Mouse (Mus musculus) megakaryocyte, embryonic 14.5 days (primary cell): ENCODE data around the gene Fgfr2. TPM values are rescaled to one million over a fixed set of nuclear protein-coding genes. Genes with fewer than 3 reads are reported as not detected.

ENCODE experiments used
- H3K27me3 ChIP-seq: replicated peaks from 2 replicates; pipeline ENCODE3; 2012; ENCODE audit warnings: inconsistent platforms
- H3K36me3 ChIP-seq: replicated peaks from 2 replicates; pipeline ENCODE3; 2012; ENCODE audit warnings: low read length, inconsistent platforms, mixed read lengths
- H3K4me1 ChIP-seq: 2 replicates; pipeline ENCODE4 v1.6.1; 2012; ENCODE audit warnings: inconsistent platforms
- H3K4me3 ChIP-seq: replicated peaks from 2 replicates; pipeline ENCODE3; 2012; ENCODE audit warnings: moderate library complexity, mild to moderate bottlenecking, inconsistent platforms
- H3K9me3 ChIP-seq: 2 replicates; pipeline ENCODE4 v1.6.1; 2012; ENCODE audit warnings: inconsistent platforms
- FLI1 ChIP-seq: IDR thresholded peaks from 2 replicates; pipeline ENCODE4 v1.6.1; 2012; ENCODE audit warnings: low read length, inconsistent platforms, mixed read lengths
- GATA1 ChIP-seq: IDR thresholded peaks from 3 replicates; pipeline ENCODE4 v1.6.1; 2012; ENCODE audit warnings: mixed read lengths, low read length, inconsistent platforms, borderline replicate concordance
- polyA plus RNA-seq: library from polyadenylated mRNA; stranded (reverse); fragments of >175 nt; gene quantifications from 2 replicates; pipeline ENCODE4 v1.2.3, GENCODE M21; 2012; ENCODE audit warnings: low replicate concordance; ENCODE audit not compliant: insufficient read depth

The Fgfr2 gene
- polyA plus RNA-seq, 1 experiment = 0.45 TPM

DNA sequence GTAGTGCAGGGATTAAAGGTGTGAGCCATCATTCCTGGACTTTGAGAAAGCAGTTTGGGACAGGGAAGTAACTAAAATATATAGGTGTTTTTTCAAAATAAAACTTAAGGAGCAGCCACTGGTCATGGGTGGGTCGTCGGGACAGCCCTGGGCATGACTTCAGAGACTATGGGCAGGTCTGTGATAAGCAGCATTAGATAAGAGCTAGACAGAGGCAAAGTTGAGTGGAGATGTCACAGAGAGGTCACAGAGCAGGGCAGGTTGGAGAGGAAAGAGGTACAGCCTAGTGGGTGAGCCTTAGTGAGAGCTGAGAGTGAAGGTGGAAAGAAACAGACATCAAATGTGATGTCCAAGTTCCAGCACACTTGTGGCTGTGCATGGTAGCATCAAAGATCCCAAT is 2086.1 kb downstream of the Fgfr2 start:
- TF ChIP-seq FLI1 = no peak
- TF ChIP-seq GATA1 = no peak
- Histone ChIP-seq H3K9me3 (no peaks in the 10 kb centered on the region), H3K27me3 (peaks cover 6% of the 10 kb centered on the region)

DNA sequence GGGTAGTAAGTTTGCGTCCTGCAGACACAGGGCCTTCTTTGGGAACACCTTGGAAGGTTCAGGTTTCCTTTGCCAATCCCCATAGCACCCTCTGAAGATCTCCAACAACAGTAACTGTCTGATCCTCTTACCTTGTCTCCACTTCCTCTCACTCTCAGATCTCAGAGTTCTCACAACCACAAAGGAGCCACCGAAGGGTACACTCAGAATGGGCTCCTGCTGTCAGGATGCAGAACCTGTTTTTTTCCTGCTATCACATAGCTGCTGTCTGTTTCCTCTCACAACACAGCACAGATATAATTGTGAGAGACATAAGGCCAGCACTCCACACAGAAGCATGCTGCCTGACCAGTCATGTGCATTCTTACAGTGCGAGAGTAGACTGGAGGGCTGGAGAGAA is 2086.8 kb downstream of the Fgfr2 start:
- Histone ChIP-seq H3K9me3 (no peaks in the 10 kb centered on the region), H3K27me3 (peaks cover 6% of the 10 kb centered on the region), H3K4me3 (no peak overlapping the region), H3K4me1 (no peaks in the 10 kb centered on the region), H3K36me3 (no peaks in the 10 kb centered on the region)
- TF ChIP-seq FLI1 = no peak
- TF ChIP-seq GATA1 = no peak

More for the DNA sequence above, 2086.1 kb downstream of the Fgfr2 start:
- H3K4me1 ChIP-seq = no peaks in the 10 kb centered on the region
- H3K4me3 ChIP-seq = no peak overlapping the region
- H3K36me3 ChIP-seq = no peaks in the 10 kb centered on the region

DNA sequence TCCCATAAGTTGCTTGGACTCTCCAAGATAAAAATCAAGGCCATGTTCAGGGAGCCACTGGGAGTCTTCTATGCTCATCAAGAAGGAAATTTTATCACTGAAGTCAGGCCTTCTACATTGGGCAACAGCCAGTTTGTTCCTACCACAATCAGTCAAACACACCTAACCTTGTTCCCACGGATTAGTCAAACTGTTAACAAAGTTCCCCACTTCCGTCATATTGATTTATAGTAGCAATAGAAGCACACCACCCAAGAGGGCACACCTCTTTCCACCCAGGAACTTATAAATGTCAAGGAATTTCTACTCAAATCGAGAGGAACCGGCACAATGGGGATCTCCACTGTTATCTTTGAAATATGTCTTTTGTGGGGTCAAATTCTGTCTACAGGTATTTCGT is 2091.4 kb downstream of the Fgfr2 start, which contains the start of gene Dmbt1:
Gene Dmbt1 (plus strand): TSS at position 299 of the 400 bp plus-strand sequence.
- peaks cover 3% of the 10 kb centered on the region for H3K27me3 ChIP-seq
- H3K4me3 ChIP-seq = no peak within 1 kb of the TSS
- H3K9me3 ChIP-seq = no peaks in the 10 kb centered on the region
- no peaks in the 10 kb centered on the region for H3K36me3 ChIP-seq
- H3K4me1 ChIP-seq = no peaks in the 10 kb centered on the region
- TF ChIP-seq GATA1 = no peak
- TF ChIP-seq FLI1 = no peak

DNA sequence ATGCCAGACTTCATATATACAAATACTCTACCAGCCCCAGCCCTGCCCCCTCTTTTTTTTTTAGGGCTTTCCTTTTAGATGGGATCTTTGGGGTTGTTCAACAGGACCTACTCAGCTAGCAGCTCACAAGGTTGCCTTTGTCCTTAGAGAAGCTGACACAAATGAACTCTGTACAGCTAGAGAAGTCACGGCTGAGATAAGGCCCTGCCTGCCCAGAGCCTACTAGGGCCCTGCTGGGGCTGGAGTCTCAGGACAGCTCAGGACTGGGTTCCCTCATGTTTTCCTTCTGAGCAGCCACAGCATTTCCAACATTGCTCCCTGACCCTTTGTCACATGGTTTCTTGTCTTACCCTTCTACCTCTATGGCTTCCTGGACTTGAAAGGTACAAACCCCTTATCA is 2095.6 kb downstream of the Fgfr2 start:
- Histone ChIP-seq H3K27me3 (no peaks in the 10 kb centered on the region), H3K9me3 (no peaks in the 10 kb centered on the region)

DNA sequence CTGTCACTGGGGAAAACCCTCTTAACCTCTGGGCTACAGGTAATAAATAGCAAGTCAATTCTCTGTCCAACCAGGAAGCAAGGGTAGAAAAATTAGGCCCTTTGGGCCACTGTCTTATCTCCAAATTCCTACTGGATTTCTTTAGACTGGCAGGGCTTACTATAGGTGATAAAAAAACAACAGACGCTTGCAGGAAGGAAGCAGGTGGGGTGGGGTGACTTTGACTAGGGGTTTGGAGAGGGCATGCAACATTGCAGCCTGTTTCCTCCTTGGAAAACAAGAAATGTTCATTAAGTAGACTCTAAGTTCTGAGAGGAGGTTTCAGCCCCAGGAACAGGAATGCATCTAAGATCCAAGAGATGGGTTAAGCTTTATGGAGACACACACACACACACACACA is 2098.3 kb downstream of the Fgfr2 start:
- H3K4me3 ChIP-seq = no peak overlapping the region
- TF ChIP-seq GATA1 (no peak), FLI1 (no peak)

More for the DNA sequence above, 2095.6 kb downstream of the Fgfr2 start:
- Histone ChIP-seq H3K36me3 (no peaks in the 10 kb centered on the region), H3K4me1 (no peaks in the 10 kb centered on the region), H3K4me3 (no peak overlapping the region)
- TF ChIP-seq GATA1 = no peak

DNA sequence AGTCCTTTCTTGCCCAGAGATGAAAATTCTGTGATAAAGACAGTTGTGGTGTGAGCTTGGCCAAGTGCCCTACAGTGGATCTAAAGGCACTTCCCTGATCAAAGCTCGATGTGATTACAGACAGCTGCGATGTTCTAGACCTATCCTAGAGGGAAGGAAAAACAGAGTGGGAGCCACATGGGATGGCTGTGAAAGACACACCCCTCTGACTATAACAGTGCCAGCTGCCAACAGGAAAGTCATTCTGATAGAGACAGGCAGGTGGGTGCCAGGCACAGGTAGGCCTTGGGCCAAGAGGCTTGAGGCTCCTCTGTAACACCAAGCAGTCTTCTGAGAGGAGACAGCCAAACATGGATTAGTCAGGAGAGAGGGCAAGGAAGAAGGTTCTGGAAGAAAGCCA is 2104.0 kb downstream of the Fgfr2 start:
- Histone ChIP-seq H3K27me3 (no peaks in the 10 kb centered on the region), H3K4me3 (no peak overlapping the region), H3K9me3 (0 out of 2 replicates have a peak, but pooled peaks cover 5% of the 10 kb centered on the region), H3K36me3 (no peaks in the 10 kb centered on the region), H3K4me1 (no peaks in the 10 kb centered on the region)
- TF ChIP-seq FLI1 (no peak), GATA1 (no peak)

More for the DNA sequence above, 2098.3 kb downstream of the Fgfr2 start:
- Histone ChIP-seq H3K27me3 (no peaks in the 10 kb centered on the region), H3K36me3 (no peaks in the 10 kb centered on the region), H3K4me1 (no peaks in the 10 kb centered on the region), H3K9me3 (no peaks in the 10 kb centered on the region)

DNA sequence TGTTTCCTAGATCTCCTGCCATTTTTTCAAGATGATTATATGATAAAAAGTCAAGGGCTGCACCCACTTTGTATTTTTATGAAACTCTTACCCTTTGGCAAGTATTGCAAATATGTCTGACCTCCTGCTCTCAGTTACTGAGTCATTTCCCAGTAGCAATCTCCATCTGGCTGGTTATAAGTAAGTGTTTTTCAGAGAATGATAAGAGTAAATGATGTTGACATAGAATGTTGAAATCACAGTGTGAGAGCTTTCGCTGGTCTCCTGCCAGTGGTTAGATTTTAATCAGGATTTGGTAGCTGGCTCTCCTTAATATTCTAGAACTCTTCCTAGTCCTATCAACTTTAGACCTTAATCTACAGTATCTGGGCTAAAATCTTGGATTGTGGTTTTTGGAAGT is 2111.2 kb downstream of the Fgfr2 start:
- 0 out of 2 replicates have a peak, but pooled peaks cover 5% of the 10 kb centered on the region for H3K9me3 ChIP-seq

DNA sequence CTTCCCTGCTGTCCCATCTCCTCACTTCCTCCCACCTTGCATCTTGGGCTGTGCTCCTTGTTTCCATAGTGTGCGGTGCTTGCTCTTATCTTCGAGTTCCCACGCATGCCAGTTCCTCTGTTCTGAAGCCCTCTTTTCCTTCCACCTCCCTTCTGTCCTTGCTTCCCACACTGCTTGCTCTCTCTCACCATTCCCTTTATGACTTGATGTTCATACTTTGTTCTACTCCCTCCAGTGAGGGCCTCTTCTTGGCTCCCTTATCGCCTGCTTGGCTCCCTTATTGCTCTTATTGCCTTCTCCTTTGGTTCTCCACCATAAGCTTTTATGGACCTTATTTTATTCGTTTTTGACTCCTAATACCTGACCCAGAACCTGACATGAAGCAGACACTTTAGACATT is 2114.0 kb downstream of the Fgfr2 start:
- Histone ChIP-seq H3K4me3 (peak overlapping the region; percentile 11), H3K36me3 (no peaks in the 10 kb centered on the region), H3K9me3 (peaks cover 21% of the 10 kb centered on the region), H3K4me1 (no peaks in the 10 kb centered on the region), H3K27me3 (no peaks in the 10 kb centered on the region)
- TF ChIP-seq GATA1 (no peak), FLI1 (no peak)

More for the DNA sequence above, 2111.2 kb downstream of the Fgfr2 start:
- no peaks in the 10 kb centered on the region for H3K4me1 ChIP-seq
- H3K36me3 ChIP-seq = no peaks in the 10 kb centered on the region
- H3K27me3 ChIP-seq = no peaks in the 10 kb centered on the region
- no peak for TF ChIP-seq FLI1
- no peak for TF ChIP-seq GATA1
- H3K4me3 ChIP-seq = no peak overlapping the region

DNA sequence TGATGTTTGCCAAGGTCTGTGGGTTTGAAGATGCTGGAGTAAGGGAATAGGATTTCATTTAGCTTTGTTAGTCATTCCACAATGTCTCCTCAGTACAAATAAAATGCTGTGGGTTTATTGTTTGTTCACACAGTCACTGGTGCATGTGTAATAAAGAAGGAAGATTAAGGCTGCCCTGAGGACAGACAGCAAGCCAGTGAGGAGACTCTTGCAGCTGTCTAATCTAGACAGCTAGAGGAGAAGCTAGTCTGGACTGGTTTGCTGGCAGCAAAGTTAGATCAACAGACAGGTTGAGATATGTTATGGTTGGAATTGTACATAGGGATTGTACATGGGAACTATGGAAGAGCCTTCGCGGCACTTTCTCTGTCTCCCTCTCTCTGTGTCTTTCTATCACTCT is 2115.9 kb downstream of the Fgfr2 start:
- H3K9me3 ChIP-seq = peaks cover 21% of the 10 kb centered on the region
- no peaks in the 10 kb centered on the region for H3K36me3 ChIP-seq
- no peak for TF ChIP-seq FLI1
- TF ChIP-seq GATA1 = no peak
- no peaks in the 10 kb centered on the region for H3K27me3 ChIP-seq
- H3K4me3 ChIP-seq = no peak overlapping the region
- no peaks in the 10 kb centered on the region for H3K4me1 ChIP-seq

DNA sequence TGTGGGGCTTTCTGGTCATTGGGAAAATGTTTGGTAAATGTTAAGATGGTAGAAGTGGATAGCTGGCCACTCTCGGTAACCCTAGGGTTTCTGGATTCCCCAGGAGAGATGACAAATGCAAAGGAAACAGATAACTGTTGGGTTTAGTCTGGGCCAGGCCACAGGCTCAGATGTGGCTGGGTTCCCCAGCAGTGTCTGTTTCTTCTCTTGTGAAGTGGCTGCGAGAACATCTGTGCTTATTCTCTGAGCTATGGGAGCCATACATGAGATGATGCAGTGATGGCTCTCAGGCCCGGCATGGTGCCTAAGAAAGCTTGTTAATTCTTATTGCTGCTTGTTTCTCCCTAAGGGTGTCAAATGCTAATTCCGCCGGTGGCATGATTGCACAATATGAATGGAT is 2119.1 kb downstream of the Fgfr2 start:
- peaks cover 19% of the 10 kb centered on the region for H3K9me3 ChIP-seq

More for the DNA sequence above, 2119.1 kb downstream of the Fgfr2 start:
- Histone ChIP-seq H3K27me3 (no peaks in the 10 kb centered on the region), H3K4me1 (no peaks in the 10 kb centered on the region), H3K36me3 (no peaks in the 10 kb centered on the region), H3K4me3 (no peak overlapping the region)
- no peak for TF ChIP-seq GATA1
- no peak for TF ChIP-seq FLI1
